In the genomic region with DNA sequence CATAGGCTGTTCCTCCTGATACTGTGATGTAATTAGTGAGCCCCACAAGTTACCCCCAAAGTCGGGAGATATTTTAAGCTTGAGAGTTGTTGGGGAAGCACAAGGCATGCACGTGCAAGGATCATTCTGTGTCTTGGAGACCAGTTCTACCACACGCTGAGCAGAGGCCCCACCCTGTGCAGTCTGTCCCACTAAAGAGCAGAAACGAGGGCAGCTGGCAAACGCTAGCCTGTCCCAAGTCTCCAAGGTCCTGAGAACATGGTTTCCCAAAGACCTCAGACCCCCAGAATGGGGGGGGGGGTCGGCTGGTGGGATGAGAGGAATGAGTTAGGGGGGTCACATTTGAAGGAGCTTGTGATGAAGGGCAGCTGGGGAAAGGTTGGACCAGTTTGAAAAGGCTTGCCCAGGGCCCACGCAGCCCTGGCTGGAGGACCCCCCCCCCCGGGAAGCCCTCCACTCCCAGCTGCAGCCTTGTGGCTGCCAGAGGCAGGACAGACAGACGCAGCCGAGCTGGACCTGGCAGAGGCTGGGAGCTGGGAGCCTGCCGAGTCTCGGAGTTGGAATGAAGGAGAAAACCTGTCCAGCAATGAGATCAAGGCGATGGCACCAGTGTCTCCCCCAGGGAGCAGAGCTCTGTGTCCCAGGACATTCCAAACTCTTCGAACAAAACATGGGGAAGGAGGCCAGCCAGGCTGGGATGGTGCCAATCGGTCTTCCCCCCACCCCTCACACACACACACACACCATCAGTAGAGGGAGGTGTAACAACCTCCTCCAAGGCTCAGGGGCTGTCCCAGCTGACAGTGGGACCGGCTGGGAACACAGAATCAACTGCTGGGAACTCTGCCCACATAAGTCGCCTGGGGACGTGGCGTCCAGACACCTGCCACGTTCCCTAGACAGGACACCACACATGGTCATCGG, we compare ENCODE assay signal across 9 mouse cellular contexts. TPM values are rescaled to one million over a fixed set of nuclear protein-coding genes. Genes with fewer than 3 reads are reported as not detected.
DNase-seq lines count a peak whose midpoint lies in the region; ATAC-seq and TF ChIP-seq lines count a peak whose summit lies in the region.
"Had no signal": no experiment of that assay in that cellular context is flagged by ENCODE, and none has a peak within 500 bp of the region (broad histone marks: within the 10 kb centered on the region; RNA-seq: fewer than 3 reads in every experiment).

No protein-coding gene starts in this region.

- no peaks in the 10 kb centered on the region for H3K4me1 ChIP-seq in midbrain, embryonic 14.5 days (ENCODE audit: control insufficient read depth, insufficient read depth, low read length)
- no peaks in the 10 kb centered on the region for H3K4me1 ChIP-seq in midbrain, embryonic 13.5 days (replicated peaks)
- H3K4me1 ChIP-seq in stomach, postnatal 0 days (replicated peaks; ENCODE audit: control insufficient read depth, insufficient read depth) = no peaks in the 10 kb centered on the region

- ATAC-seq in midbrain, embryonic 14.5 days (ENCODE audit: low FRiP score, low TSS enrichment) = no peak
- no peak for ATAC-seq in midbrain, embryonic 13.5 days
- peak; percentile 59 for ATAC-seq in stomach, postnatal 0 days (ENCODE audit: low FRiP score, low TSS enrichment)

- TF ChIP-seq CTCF in stomach, postnatal 0 days (IDR thresholded peaks at IDR 0.05; ENCODE audit: low read depth) = no peak

- H3K27me3 ChIP-seq in midbrain, embryonic 14.5 days (ENCODE audit: control insufficient read depth, insufficient read depth, low read length) = no peaks in the 10 kb centered on the region
- no peaks in the 10 kb centered on the region for H3K27me3 ChIP-seq in midbrain, embryonic 13.5 days
- no peaks in the 10 kb centered on the region for H3K27me3 ChIP-seq in stomach, postnatal 0 days (ENCODE audit: control insufficient read depth, insufficient read depth, low read length)

- no peak overlapping the region for H3K27ac ChIP-seq in midbrain, embryonic 14.5 days (replicated peaks; ENCODE audit: low read depth, low read length)
- no peak overlapping the region for H3K27ac ChIP-seq in midbrain, embryonic 13.5 days
- H3K27ac ChIP-seq in stomach, postnatal 0 days (replicated peaks) = peak overlapping the region; percentile 30; the same call in 1 of the 2 replicates

- H3K9me3 ChIP-seq in midbrain, embryonic 14.5 days (ENCODE audit: control insufficient read depth, low read length) = no peaks in the 10 kb centered on the region
- no peaks in the 10 kb centered on the region for H3K9me3 ChIP-seq in midbrain, embryonic 13.5 days
- no peaks in the 10 kb centered on the region for H3K9me3 ChIP-seq in stomach, postnatal 0 days (ENCODE audit: control insufficient read depth, low read length)

- peak; percentile 38 for DNase-seq in adrenal gland, postnatal 10 days
- DNase-seq in adrenal gland, postnatal 4 days (ENCODE audit: low spot score in 2 of 2) = no peak
- DNase-seq in midbrain, embryonic 14.5 days = peak; percentile 12
- DNase-seq in heart, postnatal 10 days = peak; percentile 87 to 88
- DNase-seq in stomach, postnatal 0 days (ENCODE audit: low spot score) = peak; percentile 39
- no peak for DNase-seq in adrenal gland, adult (ENCODE audit: inconsistent age in 2 of 2, low spot score in 1 of 2)
- no peak for DNase-seq in thymus, postnatal 0 days (ENCODE audit: low spot score)

- no peak overlapping the region for H3K4me3 ChIP-seq in midbrain, embryonic 14.5 days (replicated peaks; ENCODE audit: low read depth, low read length)
- no peak overlapping the region for H3K4me3 ChIP-seq in midbrain, embryonic 13.5 days (replicated peaks)
- H3K4me3 ChIP-seq in stomach, postnatal 0 days (ENCODE audit: low read depth, low read length) = no peak overlapping the region

- no peak overlapping the region for H3K9ac ChIP-seq in midbrain, embryonic 14.5 days (replicated peaks; ENCODE audit: low read length)
- no peak overlapping the region for H3K9ac ChIP-seq in midbrain, embryonic 13.5 days (replicated peaks)
- no peak overlapping the region for H3K9ac ChIP-seq in stomach, postnatal 0 days (ENCODE audit: low read length)

- TF ChIP-seq EP300 in stomach, postnatal 0 days (optimal IDR thresholded peaks at IDR 0.05) = no peak

- no peaks in the 10 kb centered on the region for H3K36me3 ChIP-seq in midbrain, embryonic 14.5 days (ENCODE audit: control insufficient read depth, insufficient read depth, low read length)
- H3K36me3 ChIP-seq in midbrain, embryonic 13.5 days = no peaks in the 10 kb centered on the region
- no peaks in the 10 kb centered on the region for H3K36me3 ChIP-seq in stomach, postnatal 0 days (ENCODE audit: control insufficient read depth, insufficient read depth, low read length)

- intact Hi-C loops in heart, postnatal 10 days (cut with DNase I) = no loop called here

- 70% methylated on average over 21 of the region's 21 CpGs for WGBS in midbrain, embryonic 14.5 days
- WGBS in midbrain, embryonic 13.5 days = 72% methylated on average over 21 of the region's 21 CpGs
- WGBS in stomach, postnatal 0 days = 41% methylated on average over 21 of the region's 21 CpGs

- H3K4me2 ChIP-seq in midbrain, embryonic 14.5 days (ENCODE audit: low read length) = no peak overlapping the region
- no peak overlapping the region for H3K4me2 ChIP-seq in midbrain, embryonic 13.5 days (replicated peaks)
- H3K4me2 ChIP-seq in stomach, postnatal 0 days (replicated peaks; ENCODE audit: low read depth) = no peak overlapping the region

RNA-seq across cellular contexts. Expression of a gene that starts 32.3 kb away (rescaled TPM):
- not detected for total RNA-seq in adrenal gland, postnatal 10 days (2021)
- not detected for total RNA-seq in adrenal gland, postnatal 4 days (2021)
- polyA plus RNA-seq in midbrain, embryonic 14.5 days (2014; fragmentation: Nextera tagmentation; extraction: Ambion mirVana) = not detected in 2 replicates
- polyA plus RNA-seq in midbrain, embryonic 13.5 days (2015; fragmentation: Nextera tagmentation; extraction: Ambion mirVana) = not detected in 2 replicates
- total RNA-seq in heart, postnatal 10 days (2021) = not detected
- polyA plus RNA-seq in stomach, postnatal 0 days (2015; fragmentation: Nextera tagmentation; extraction: Ambion mirVana) = not detected in 2 replicates
- not detected in 2 replicates for polyA plus RNA-seq in thymus, postnatal 0 days (2015; fragmentation: Nextera tagmentation; extraction: Ambion mirVana)
- polyA plus RNA-seq: neural tube, embryonic 11.5 days had no signal

RNA-seq across cellular contexts. Expression of a gene that starts 41.1 kb away (rescaled TPM):
- total RNA-seq in adrenal gland, postnatal 10 days (2021) = 1 to 10 TPM in 1 of 2 experiments, under 1 TPM in 1; 0.75 to 3.3 TPM
- 1 to 10 TPM; 2.8 to 6.6 TPM for total RNA-seq in adrenal gland, postnatal 4 days (2021)
- not detected in 2 replicates for polyA plus RNA-seq in midbrain, embryonic 14.5 days (2014; fragmentation: Nextera tagmentation; extraction: Ambion mirVana)
- 0.26 and 0.35 TPM in 2 replicates for polyA plus RNA-seq in midbrain, embryonic 13.5 days (2015; fragmentation: Nextera tagmentation; extraction: Ambion mirVana)
- total RNA-seq in heart, postnatal 10 days (2021) = not detected
- polyA plus RNA-seq in stomach, postnatal 0 days (2015; fragmentation: Nextera tagmentation; extraction: Ambion mirVana) = 0.24 and 0.29 TPM in 2 replicates
- polyA plus RNA-seq in thymus, postnatal 0 days (2015; fragmentation: Nextera tagmentation; extraction: Ambion mirVana) = 4.1 and 5.0 TPM in 2 replicates

RNA-seq across cellular contexts. Expression of a gene that starts 58.0 kb away (rescaled TPM):
- 10 to 100 TPM; 23.6 to 24.2 TPM for total RNA-seq in adrenal gland, postnatal 10 days (2021)
- total RNA-seq in adrenal gland, postnatal 4 days (2021) = 10 to 100 TPM; 33.0 to 36.3 TPM
- polyA plus RNA-seq in midbrain, embryonic 14.5 days (2014; fragmentation: Nextera tagmentation; extraction: Ambion mirVana) = 6.0 and 6.3 TPM in 2 replicates
- polyA plus RNA-seq in midbrain, embryonic 13.5 days (2015; fragmentation: Nextera tagmentation; extraction: Ambion mirVana) = 7.5 and 7.7 TPM in 2 replicates
- total RNA-seq in heart, postnatal 10 days (2021) = 1 to 10 TPM; 7.0 to 7.4 TPM
- 9.4 and 10.2 TPM in 2 replicates for polyA plus RNA-seq in stomach, postnatal 0 days (2015; fragmentation: Nextera tagmentation; extraction: Ambion mirVana)
- polyA plus RNA-seq in thymus, postnatal 0 days (2015; fragmentation: Nextera tagmentation; extraction: Ambion mirVana) = 19.9 and 29.5 TPM in 2 replicates

Comparison
In these comparisons a context has a peak if more than half of its experiments do, and no peak if none do; other contexts are left out.
1. DNase-seq: peak in adrenal gland, postnatal 10 days (single experiment), midbrain, embryonic 14.5 days (single experiment), heart, postnatal 10 days (2 of 2) and stomach, postnatal 0 days (single experiment); none in adrenal gland, postnatal 4 days (0 of 2), adrenal gland, adult (0 of 2) and thymus, postnatal 0 days (single experiment).